Mouse (Mus musculus) A20 (cell line): ENCODE results near the gene Gm38392.
"Not testable (repeated sequence)": the region's sequence is repeated elsewhere in the genome, so short reads cannot be mapped to it uniquely, and the experiment has no call there.

Experiments
- DNase-seq: peaks from one replicate; pipeline ENCODE4 v3.0.0-alpha.2; 2011; ENCODE audit warnings: low read depth, low spot score

The Gm38392 gene

GRCm38 (mm10) chr3:88287110-88287509 is at the start of gene Gm38392:
Gene Gm38392, minus strand, starts transcription at chr3:88287210.
- no peak for DNase-seq

- DNase-seq, result peak; percentile 99
Measured at GRCm38 (mm10) chr3:88336058-88337013, 49.3 kb upstream of the Gm38392 start, which contains the start of the genes Tmem79 and Smg5. Gene Tmem79, minus strand, starts transcription at chr3:88336148. Gene Smg5, plus strand, starts transcription at chr3:88336260.

GRCm38 (mm10) chr3:88335436-88336053 is 48.5 kb upstream of the Gm38392 start:
- no peak for DNase-seq

GRCm38 (mm10) chr3:88334902-88335435 is 48.0 kb upstream of the Gm38392 start:
- peak; percentile 65 for DNase-seq

- no peak for DNase-seq
Measured at GRCm38 (mm10) chr3:88334029-88334658, 47.1 kb upstream of the Gm38392 start.

- DNase-seq, result peak; percentile 75
Measured at GRCm38 (mm10) chr3:88331282-88331681, 44.3 kb upstream of the Gm38392 start.

GRCm38 (mm10) chr3:88328956-88329355 is 41.9 kb upstream of the Gm38392 start:
- DNase-seq, result no peak

- no peak for DNase-seq
Measured at GRCm38 (mm10) chr3:88324951-88325405, 38.0 kb upstream of the Gm38392 start, which contains the start of gene Glmp. Gene Glmp, plus strand, starts transcription at chr3:88325023.

- DNase-seq, result no peak
Measured at GRCm38 (mm10) chr3:88299172-88299571, 12.2 kb upstream of the Gm38392 start.

GRCm38 (mm10) chr3:88297321-88297851 is 10.4 kb upstream of the Gm38392 start:
- no peak for DNase-seq

GRCm38 (mm10) chr3:88296561-88297318 is 9.7 kb upstream of the Gm38392 start, which contains the start of the genes Tsacc and Cct3:
Gene Tsacc, minus strand, starts transcription at chr3:88296999.
Gene Cct3, plus strand, starts transcription at chr3:88297116.
- peak; percentile 99 for DNase-seq

GRCm38 (mm10) chr3:88296110-88296560 is 9.1 kb upstream of the Gm38392 start:
- DNase-seq, result no peak

- not testable (repeated sequence) for DNase-seq
Measured at GRCm38 (mm10) chr3:88295272-88295671, 8.3 kb upstream of the Gm38392 start.

GRCm38 (mm10) chr3:88291970-88292369 is 5.0 kb upstream of the Gm38392 start:
- peak; percentile 61 for DNase-seq

GRCm38 (mm10) chr3:88288133-88288713 is 1.2 kb upstream of the Gm38392 start:
- not testable (repeated sequence) for DNase-seq

GRCm38 (mm10) chr3:88285565-88285895 is 1.5 kb downstream of the Gm38392 start:
- not testable (repeated sequence) for DNase-seq

GRCm38 (mm10) chr3:88284815-88285564 is 2.0 kb downstream of the Gm38392 start:
- DNase-seq, result not testable (repeated sequence)

GRCm38 (mm10) chr3:88281141-88281916 is 5.7 kb downstream of the Gm38392 start:
- DNase-seq, result not testable (repeated sequence)
